Mouse (Mus musculus) midbrain, embryonic 15.5 days (tissue): ENCODE measurements at regions not wholly inside any gene's neighbourhood (a gene's known extent, or its start where the extent isn't known, plus 50 kb on each side); places are given as distances from the start of the nearest gene placed in this dataset.
A peak's percentile ranks its signal among the peaks of the same experiment; 100 is the strongest.

Source experiments
- ATAC-seq: fragments of 200-750 bp; cut with Nextera tagmentation; replicated peaks from 2 replicates; pipeline ENCODE4 v1.8.0; 2017; ENCODE audit warnings: moderate TSS enrichment
- H3K27ac ChIP-seq: fragments of 300-500 bp; sonication (generic); 2 replicates; pipeline ENCODE4 v1.5.1; 2015; ENCODE audit warnings: mild to moderate bottlenecking, inconsistent platforms
- H3K27me3 ChIP-seq: fragments of 300-500 bp; sonication (generic); replicated peaks from 2 replicates; pipeline ENCODE4 v1.6.1; 2015; ENCODE audit warnings: inconsistent platforms
- H3K36me3 ChIP-seq: fragments of 300-500 bp; sonication (generic); replicated peaks from 2 replicates; pipeline ENCODE4 v1.6.1; 2015; ENCODE audit warnings: inconsistent platforms
- H3K4me1 ChIP-seq: fragments of 300-500 bp; sonication (generic); 2 replicates; pipeline ENCODE4 v1.6.1; 2015; ENCODE audit warnings: inconsistent platforms
- H3K4me2 ChIP-seq: fragments of 300-500 bp; sonication (generic); 2 replicates; pipeline ENCODE4 v1.6.1; 2015; ENCODE audit warnings: inconsistent platforms, mild to moderate bottlenecking, moderate library complexity
- H3K4me3 ChIP-seq: fragments of 300-500 bp; sonication (generic); 2 replicates; pipeline ENCODE4 v1.5.1; 2015; ENCODE audit warnings: mild to moderate bottlenecking, inconsistent platforms
- H3K9ac ChIP-seq: fragments of 300-500 bp; sonication (generic); 2 replicates; pipeline ENCODE4 v1.6.1; 2015; ENCODE audit warnings: mild to moderate bottlenecking, inconsistent platforms
- H3K9me3 ChIP-seq: fragments of 300-500 bp; sonication (generic); 2 replicates; pipeline ENCODE4 v1.6.1; 2016; ENCODE audit warnings: inconsistent platforms
- WGBS: fragments of 180-500 bp; shearing (Covaris S2); methylation state at CpG from one replicate; pipeline ENCODE4 v1.1.7; 2015; ENCODE audit warnings: mixed read lengths; 5-methylcytosine and 5-hydroxymethylcytosine counted together

- ATAC-seq = no peak
- Histone ChIP-seq H3K4me3 (no peak overlapping the region), H3K4me1 (no peaks in the 10 kb centered on the region), H3K9ac (no peak overlapping the region), H3K4me2 (no peak overlapping the region), H3K27me3 (no peaks in the 10 kb centered on the region), H3K27ac (no peak overlapping the region), H3K9me3 (no peaks in the 10 kb centered on the region), H3K36me3 (no peaks in the 10 kb centered on the region)
- 93% methylated on average over 4 of the region's 4 CpGs for WGBS
Observed at GRCm38 (mm10) chr3:76014766-76015165, 58.0 kb upstream of the Golim4 start.

GRCm38 (mm10) chr3:76008564-76009183 lies 51.9 kb upstream of the Golim4 start:
- peak; percentile 78; the same call in 1 of the 2 replicates for ATAC-seq
- H3K36me3 ChIP-seq = no peaks in the 10 kb centered on the region
- no peaks in the 10 kb centered on the region for H3K27me3 ChIP-seq
- H3K27ac ChIP-seq = no peak overlapping the region
- 26% methylated on average over 3 of the region's 3 CpGs for WGBS
- H3K4me1 ChIP-seq = no peaks in the 10 kb centered on the region
- no peak overlapping the region for H3K4me2 ChIP-seq
- no peaks in the 10 kb centered on the region for H3K9me3 ChIP-seq
- H3K4me3 ChIP-seq = no peak overlapping the region
- no peak overlapping the region for H3K9ac ChIP-seq
